Mouse (Mus musculus) liver, embryonic 11.5 days (tissue): ENCODE measurements around the gene Cnot2. TPM values are rescaled to one million over a fixed set of nuclear protein-coding genes. Genes with fewer than 3 reads are reported as not detected.

ENCODE experiments used
- ATAC-seq: fragments of 200-750 bp; cut with Nextera tagmentation; replicated peaks from 2 replicates; pipeline ENCODE4 v1.8.0; 2017; ENCODE audit warnings: moderate number of reproducible peaks, mild to moderate bottlenecking, moderate TSS enrichment, moderate library complexity; ENCODE audit not compliant: low FRiP score
- DNase-seq: peaks from one replicate; pipeline ENCODE4 v3.0.0-alpha.2; 2017; ENCODE audit warnings: low spot score
- H3K27ac ChIP-seq: fragments of 300-500 bp; sonication (generic); 2 replicates; pipeline ENCODE4 v1.5.1; 2014; ENCODE audit warnings: mild to moderate bottlenecking, low read depth, low read length, control low read depth
- H3K27me3 ChIP-seq: fragments of 300-500 bp; sonication (generic); replicated peaks from 2 replicates; pipeline ENCODE4 v1.6.1; 2014; ENCODE audit warnings: low read length, mixed read lengths; ENCODE audit not compliant: control insufficient read depth, insufficient read depth
- H3K36me3 ChIP-seq: fragments of 300-500 bp; sonication (generic); 2 replicates; pipeline ENCODE4 v1.6.1; 2014; ENCODE audit warnings: mild to moderate bottlenecking, low read length, moderate library complexity, mixed read lengths; ENCODE audit not compliant: control insufficient read depth, insufficient read depth
- H3K4me1 ChIP-seq: fragments of 300-500 bp; sonication (generic); replicated peaks from 2 replicates; pipeline ENCODE4 v1.6.1; 2014; ENCODE audit warnings: low read length, mixed read lengths; ENCODE audit not compliant: control insufficient read depth, insufficient read depth
- H3K4me2 ChIP-seq: fragments of 300-500 bp; sonication (generic); 2 replicates; pipeline ENCODE4 v1.6.1; 2014; ENCODE audit warnings: mild to moderate bottlenecking, control low read depth, moderate library complexity
- H3K4me3 ChIP-seq: fragments of 300-500 bp; sonication (generic); 2 replicates; pipeline ENCODE4 v1.5.1; 2014; ENCODE audit warnings: low read depth, low read length, control low read depth
- H3K9ac ChIP-seq: fragments of 300-500 bp; sonication (generic); 2 replicates; pipeline ENCODE4 v1.6.1; 2014; ENCODE audit warnings: low read depth, low read length, control low read depth
- H3K9me3 ChIP-seq: fragments of 300-500 bp; sonication (generic); 2 replicates; pipeline ENCODE4 v1.6.1; 2016; ENCODE audit warnings: low read length, inconsistent platforms, mixed read lengths; ENCODE audit not compliant: control insufficient read depth
- WGBS: fragments of 180-500 bp; shearing (Covaris S2); extraction: QIAGEN DNeasy Blood & Tissue Kit; methylation state at CpG from one replicate; pipeline ENCODE4 v1.1.7; 2014; 5-methylcytosine and 5-hydroxymethylcytosine counted together
- polyA plus RNA-seq: library from polyadenylated mRNA; unstranded; fragments of >200 nt; fragmentation: Nextera tagmentation; extraction: Ambion mirVana; gene quantifications from 2 replicates; pipeline ENCODE4 v1.2.1, GENCODE M21; 2014

Cnot2 gene
- polyA plus RNA-seq, 1 experiment from 2014 or later, result 77.2 TPM

DNA sequence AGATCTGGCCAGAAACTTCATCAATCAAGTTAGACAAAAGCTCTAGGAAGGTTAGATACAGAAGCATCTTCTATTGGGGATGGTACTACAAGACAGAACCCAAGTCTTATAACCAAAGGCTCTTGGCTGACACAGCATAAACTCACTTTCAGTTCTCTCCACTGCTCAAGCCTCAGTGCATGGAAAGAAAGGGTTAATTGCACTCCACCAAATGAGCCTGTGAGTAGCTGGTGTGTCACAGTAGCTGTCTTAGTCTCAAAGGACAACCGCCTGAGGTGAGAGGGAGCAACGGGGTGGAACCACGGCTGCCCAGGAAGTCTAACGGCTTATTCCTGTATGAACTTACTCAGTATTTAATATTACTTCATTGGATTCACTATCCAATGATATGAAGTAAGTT is 33.4 kb downstream of the Cnot2 start:
- DNase-seq (no peak), ATAC-seq (no peak)
- H3K4me3 ChIP-seq, result no peak overlapping the region
- 63% methylated on average over 4 of the region's 4 CpGs for WGBS
- H3K36me3 ChIP-seq, result no peaks in the 10 kb centered on the region
- H3K4me1 ChIP-seq, result no peaks in the 10 kb centered on the region
- H3K9ac ChIP-seq, result no peak overlapping the region
- H3K4me2 ChIP-seq, result no peak overlapping the region
- H3K27ac ChIP-seq, result no peak overlapping the region
- no peaks in the 10 kb centered on the region for H3K27me3 ChIP-seq
- H3K9me3 ChIP-seq, result no peaks in the 10 kb centered on the region

DNA sequence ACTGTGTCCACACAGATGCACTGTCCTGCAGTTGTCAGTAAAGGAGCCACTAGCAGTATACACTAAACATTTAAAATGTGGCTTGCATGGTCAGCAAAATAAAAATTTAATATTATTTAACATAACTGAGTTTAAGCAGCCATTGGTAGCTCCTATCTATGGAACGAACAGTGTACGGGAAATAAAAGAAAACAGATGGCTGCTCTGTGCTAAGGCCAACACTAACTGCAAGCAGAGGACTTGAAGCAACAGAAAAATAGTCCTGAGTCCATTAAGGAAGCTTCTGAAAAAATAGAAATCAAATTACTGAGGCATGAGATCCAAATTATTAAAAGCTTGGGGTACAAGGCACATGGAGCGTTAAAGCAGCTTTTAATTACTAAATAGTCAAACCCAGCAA is 35.1 kb downstream of the Cnot2 start:
- Histone ChIP-seq H3K27me3 (no peaks in the 10 kb centered on the region), H3K4me3 (no peak overlapping the region), H3K9ac (no peak overlapping the region), H3K36me3 (no peaks in the 10 kb centered on the region), H3K4me2 (no peak overlapping the region), H3K9me3 (no peaks in the 10 kb centered on the region), H3K4me1 (no peaks in the 10 kb centered on the region), H3K27ac (no peak overlapping the region)
- DNase-seq (no peak), ATAC-seq (no peak)
- 92% methylated on average over 3 of the region's 3 CpGs for WGBS

DNA sequence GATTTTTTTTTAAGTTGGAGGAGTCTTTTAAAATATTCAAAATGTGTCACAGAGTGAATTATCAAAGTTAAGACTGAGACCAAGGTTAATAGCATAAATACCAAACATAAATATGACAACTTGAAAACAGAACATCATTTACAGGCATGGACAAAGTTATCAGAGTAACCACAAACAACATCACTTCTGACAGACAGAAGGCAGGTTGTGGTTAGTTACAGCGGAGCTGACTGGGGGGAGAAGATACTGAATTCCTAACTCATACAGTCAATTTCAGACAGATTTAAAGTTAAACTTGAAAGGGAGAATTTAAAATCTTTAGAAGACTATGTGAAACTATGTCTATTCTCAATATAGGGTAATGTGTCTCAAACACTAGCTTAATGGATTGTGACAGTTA is 38.2 kb downstream of the Cnot2 start:
- no peak overlapping the region for H3K27ac ChIP-seq
- no peak overlapping the region for H3K4me3 ChIP-seq
- WGBS, result 54% methylated on average over 1 of the region's 1 CpGs
- no peaks in the 10 kb centered on the region for H3K4me1 ChIP-seq
- ATAC-seq (no peak), DNase-seq (no peak)
- H3K9me3 ChIP-seq, result no peaks in the 10 kb centered on the region
- no peaks in the 10 kb centered on the region for H3K27me3 ChIP-seq
- no peak overlapping the region for H3K4me2 ChIP-seq
- H3K36me3 ChIP-seq, result no peaks in the 10 kb centered on the region
- H3K9ac ChIP-seq, result no peak overlapping the region

DNA sequence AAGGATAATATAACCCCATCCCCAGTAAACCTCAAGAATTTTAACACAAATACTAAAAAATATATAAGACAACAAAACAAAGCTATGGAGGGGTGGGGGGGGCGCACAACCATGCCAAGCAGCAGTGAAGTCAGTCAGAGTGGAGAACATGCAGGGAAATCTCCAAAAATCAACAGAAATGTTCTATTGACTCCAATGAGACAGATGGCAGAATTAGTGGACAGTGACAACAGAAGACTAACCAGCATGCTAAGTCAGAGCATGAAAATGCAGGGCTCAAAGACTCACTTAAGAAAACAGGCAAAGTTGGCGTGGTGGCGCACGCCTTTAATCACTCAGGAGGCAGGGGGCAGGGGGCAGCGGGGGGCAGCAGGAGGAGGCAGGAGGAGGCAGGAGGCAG is 40.6 kb downstream of the Cnot2 start:
- Histone ChIP-seq H3K4me2 (no peak overlapping the region), H3K4me1 (no peaks in the 10 kb centered on the region), H3K36me3 (no peaks in the 10 kb centered on the region), H3K9ac (no peak overlapping the region), H3K27me3 (no peaks in the 10 kb centered on the region), H3K4me3 (no peak overlapping the region), H3K27ac (no peak overlapping the region), H3K9me3 (no peaks in the 10 kb centered on the region)
- WGBS, result 81% methylated on average over 5 of the region's 5 CpGs
- ATAC-seq (no peak), DNase-seq (no peak)

DNA sequence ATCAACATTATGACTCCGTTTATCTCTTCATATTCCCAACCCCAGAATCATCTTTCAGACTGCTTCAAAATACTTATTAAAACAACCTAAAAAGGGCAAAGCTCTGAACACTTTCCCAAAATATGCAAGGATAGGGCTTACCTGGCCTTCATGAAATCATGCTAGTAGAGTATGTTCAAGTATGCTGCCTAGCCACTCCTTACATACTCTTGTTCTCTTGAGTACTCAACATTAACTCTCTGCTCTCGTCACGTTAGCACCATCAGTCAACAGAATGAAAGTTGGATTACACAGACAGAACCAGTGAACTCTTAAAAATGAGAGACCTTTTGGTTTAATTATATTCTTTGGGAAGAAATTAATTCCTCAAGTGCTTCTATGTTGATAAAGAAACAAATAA is 43.8 kb downstream of the Cnot2 start:
- no peak for ATAC-seq

DNA sequence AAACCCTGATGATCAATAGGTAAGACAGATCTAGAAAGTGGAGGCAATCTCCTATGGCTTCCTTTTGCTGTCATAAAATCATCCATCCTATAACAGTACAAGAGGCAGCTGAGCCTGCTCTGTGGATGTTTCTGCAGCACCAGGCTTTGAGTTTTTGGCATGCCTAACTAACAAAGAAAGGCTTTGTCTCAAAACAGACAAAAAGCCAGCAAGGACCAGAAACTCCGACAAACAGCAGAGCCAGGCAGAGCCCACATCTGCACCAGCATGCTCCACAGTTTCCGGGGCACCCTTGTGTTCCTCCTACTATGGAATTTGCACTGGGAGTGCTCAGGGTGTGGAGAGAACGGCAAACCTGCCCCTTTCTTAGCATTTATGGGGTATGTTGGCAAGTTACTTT is 47.0 kb downstream of the Cnot2 start:
- 79% methylated on average over 3 of the region's 3 CpGs for whole genome bisulfite sequencing
- no peak overlapping the region for H3K27ac ChIP-seq
- H3K4me2 ChIP-seq, result no peak overlapping the region
- no peak for ATAC-seq
- no peak overlapping the region for H3K4me3 ChIP-seq
- DNase-seq, result no peak
- no peaks in the 10 kb centered on the region for H3K36me3 ChIP-seq
- H3K9me3 ChIP-seq, result no peaks in the 10 kb centered on the region
- H3K27me3 ChIP-seq, result no peaks in the 10 kb centered on the region
- H3K4me1 ChIP-seq, result no peaks in the 10 kb centered on the region
- no peak overlapping the region for H3K9ac ChIP-seq

More for the DNA sequence above, 43.8 kb downstream of the Cnot2 start:
- Histone ChIP-seq H3K4me2 (no peak overlapping the region), H3K4me3 (no peak overlapping the region), H3K9ac (no peak overlapping the region), H3K4me1 (no peaks in the 10 kb centered on the region), H3K27ac (no peak overlapping the region), H3K36me3 (no peaks in the 10 kb centered on the region), H3K9me3 (no peaks in the 10 kb centered on the region), H3K27me3 (no peaks in the 10 kb centered on the region)
- 93% methylated on average over 3 of the region's 3 CpGs for WGBS
- DNase-seq, result no peak

DNA sequence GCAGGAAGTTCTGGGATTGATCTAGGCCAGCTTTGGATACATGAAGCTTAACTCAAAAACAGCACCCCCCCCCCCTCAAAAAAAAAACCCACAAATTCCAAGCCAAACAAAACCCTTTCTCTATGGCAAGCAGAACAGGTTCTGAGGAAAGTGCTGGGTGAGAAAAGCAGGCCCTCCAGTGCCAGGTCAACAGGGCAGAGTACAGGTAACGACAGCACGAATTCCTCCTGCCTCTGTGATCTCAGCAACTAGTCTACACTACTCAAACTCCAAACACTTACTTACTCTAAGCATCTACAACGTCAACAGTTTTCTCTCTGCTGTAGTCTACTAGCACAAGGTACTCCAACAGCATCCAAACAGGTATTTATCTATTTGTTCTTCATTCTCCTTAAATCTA is 48.8 kb downstream of the Cnot2 start:
- Histone ChIP-seq H3K27ac (no peak overlapping the region), H3K9me3 (no peaks in the 10 kb centered on the region), H3K4me2 (no peak overlapping the region), H3K4me1 (no peaks in the 10 kb centered on the region), H3K9ac (no peak overlapping the region), H3K4me3 (no peak overlapping the region), H3K27me3 (no peaks in the 10 kb centered on the region), H3K36me3 (no peaks in the 10 kb centered on the region)
- DNase-seq (no peak), ATAC-seq (no peak)
- WGBS, result 77% methylated on average over 3 of the region's 3 CpGs

DNA sequence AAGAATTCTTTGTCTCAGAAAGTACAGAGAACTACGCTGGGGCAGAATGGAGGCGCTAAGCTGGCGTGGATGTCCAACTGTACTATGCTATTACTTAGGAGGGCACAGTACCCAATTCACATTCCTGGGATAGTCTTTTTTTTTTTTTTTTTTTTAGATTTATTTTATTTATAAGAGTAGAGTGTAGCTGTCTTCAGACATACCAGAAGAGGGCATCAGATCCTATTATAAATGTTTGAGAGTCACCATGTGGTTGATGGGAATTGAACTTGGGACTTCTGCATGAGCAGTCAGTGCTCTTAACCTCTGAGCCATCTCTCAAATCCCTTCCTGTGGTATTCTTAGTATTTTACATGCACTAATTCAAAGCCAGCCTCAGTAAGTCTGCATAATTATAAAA is 50.2 kb downstream of the Cnot2 start:
- no peak overlapping the region for H3K9ac ChIP-seq
- H3K4me2 ChIP-seq, result no peak overlapping the region
- no peaks in the 10 kb centered on the region for H3K4me1 ChIP-seq
- no peak overlapping the region for H3K27ac ChIP-seq
- 94% methylated on average over 3 of the region's 3 CpGs for WGBS
- no peak overlapping the region for H3K4me3 ChIP-seq
- no peaks in the 10 kb centered on the region for H3K36me3 ChIP-seq
- ATAC-seq (no peak), DNase-seq (no peak)
- no peaks in the 10 kb centered on the region for H3K9me3 ChIP-seq
- no peaks in the 10 kb centered on the region for H3K27me3 ChIP-seq

DNA sequence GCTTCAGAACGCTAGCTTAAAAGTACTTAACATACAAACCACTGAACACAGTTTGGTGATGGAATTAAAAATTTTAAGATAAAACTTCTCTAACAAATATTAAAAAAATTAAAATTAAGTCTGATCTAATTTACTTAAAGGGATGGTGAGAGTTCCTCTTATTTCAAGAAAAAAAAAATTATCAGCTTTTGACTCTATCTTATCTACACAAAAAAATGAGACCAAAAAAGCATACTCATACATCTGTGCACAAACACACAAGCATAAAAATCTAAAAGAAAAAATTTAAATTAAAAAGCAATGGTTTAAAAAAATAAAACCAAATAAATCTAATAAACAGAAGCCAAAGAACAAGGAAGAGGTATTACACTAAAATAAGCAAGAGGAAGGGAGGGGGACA is 61.7 kb downstream of the Cnot2 start:
- 85% methylated on average over 1 of the region's 1 CpGs for WGBS
- Histone ChIP-seq H3K4me3 (no peak overlapping the region), H3K27ac (no peak overlapping the region), H3K9me3 (no peaks in the 10 kb centered on the region), H3K27me3 (no peaks in the 10 kb centered on the region), H3K4me2 (no peak overlapping the region), H3K9ac (no peak overlapping the region), H3K36me3 (no peaks in the 10 kb centered on the region), H3K4me1 (no peaks in the 10 kb centered on the region)
- ATAC-seq (no peak), DNase-seq (no peak)
